Mouse (Mus musculus): ENCODE measurements around the gene Nat8. TPM values are rescaled to one million over a fixed set of nuclear protein-coding genes. Genes with fewer than 3 reads are reported as not detected.
"Not testable (repeated sequence)": the region's sequence is repeated elsewhere in the genome, so short reads cannot be mapped to it uniquely, and the experiment has no call there.

The Nat8 gene
- polyA plus RNA-seq, 2 experiments from 2014 or later = not detected

- not testable (repeated sequence) for ATAC-seq
These were observed 3.2 kb upstream of the Nat8 start for GRCm38 (mm10) chr6:85835104-85835503.

GRCm38 (mm10) chr6:85834504-85835100 is 2.7 kb upstream of the Nat8 start:
- ATAC-seq = not testable (repeated sequence)

- no peak for ATAC-seq
These were observed 2.4 kb downstream of the Nat8 start for GRCm38 (mm10) chr6:85829462-85829861.

- ATAC-seq = no peak
These were observed 6.0 kb downstream of the Nat8 start for GRCm38 (mm10) chr6:85825886-85826285.

- ATAC-seq = no peak
These were observed 8.3 kb downstream of the Nat8 start for GRCm38 (mm10) chr6:85823382-85824090.

GRCm38 (mm10) chr6:85822286-85822685 is 9.6 kb downstream of the Nat8 start:
- no peak for ATAC-seq

- no peak for ATAC-seq
These were observed 11.0 kb downstream of the Nat8 start, which contains the start of the genes Nat8f6 and Nat8f5 for GRCm38 (mm10) chr6:85820837-85821236. Nat8f6 (minus strand) TSS chr6:85820954. Nat8f5 (minus strand) TSS chr6:85820972.

GRCm38 (mm10) chr6:85818338-85818737 is 13.5 kb downstream of the Nat8 start:
- no peak for ATAC-seq

GRCm38 (mm10) chr6:85813339-85813738 is 18.5 kb downstream of the Nat8 start:
- no peak for ATAC-seq

GRCm38 (mm10) chr6:85810942-85811537 is 20.8 kb downstream of the Nat8 start:
- not testable (repeated sequence) for ATAC-seq

- not testable (repeated sequence) for ATAC-seq
These were observed 21.4 kb downstream of the Nat8 start for GRCm38 (mm10) chr6:85810514-85810913.

- ATAC-seq = not testable (repeated sequence)
These were observed 22.1 kb downstream of the Nat8 start for GRCm38 (mm10) chr6:85809784-85810183.

GRCm38 (mm10) chr6:85803180-85803579 is 28.7 kb downstream of the Nat8 start:
- not testable (repeated sequence) for ATAC-seq

Other genes starting within 250 kb of the Nat8 start
- gene Alms1, start 244.6 kb downstream of the Nat8 start, polyA plus RNA-seq (2017; shearing (Covaris generic)) = 1 to 10 TPM; 2.2 to 2.6 TPM
- gene Nat8f7, start 118.9 kb downstream of the Nat8 start, polyA plus RNA-seq (2017; shearing (Covaris generic)) = not detected
- gene Nat8f3, start 66.3 kb downstream of the Nat8 start, polyA plus RNA-seq (2017; shearing (Covaris generic)) = under 1 TPM in 1 of 2 experiments, not detected in 1; 0.39 TPM
- gene Nat8f6, start 11.1 kb downstream of the Nat8 start, polyA plus RNA-seq (2017; shearing (Covaris generic)) = not detected
- not detected for gene Nat8f5, start 11.1 kb downstream of the Nat8 start, polyA plus RNA-seq (2017; shearing (Covaris generic))
- gene Nat8f2, start 37.1 kb upstream of the Nat8 start, polyA plus RNA-seq (2017; shearing (Covaris generic)) = not detected
- gene Nat8f4, start 72.8 kb upstream of the Nat8 start, polyA plus RNA-seq (2017; shearing (Covaris generic)) = 1 to 10 TPM; 4.7 to 8.7 TPM
- gene Tprkb, start 79.8 kb upstream of the Nat8 start, polyA plus RNA-seq (2017; shearing (Covaris generic)) = 10 to 100 TPM; 34.7 to 44.8 TPM
- 10 to 100 TPM; 10.4 to 15.9 TPM for gene Nat8f1, start 83.6 kb upstream of the Nat8 start, polyA plus RNA-seq (2017; shearing (Covaris generic))
- gene Dusp11, start 129.6 kb upstream of the Nat8 start, polyA plus RNA-seq (2017; shearing (Covaris generic)) = 100 to 1,000 TPM; 168 to 211 TPM
- gene Figla, start 184.1 kb upstream of the Nat8 start, polyA plus RNA-seq (2017; shearing (Covaris generic)) = not detected
- gene Add2, start 196.6 kb upstream of the Nat8 start, polyA plus RNA-seq (2017; shearing (Covaris generic)) = not detected

All from CD4-positive, CD25-positive, alpha-beta regulatory T cell, adult 4 months (primary cell).